7 mouse cellular contexts compared by ENCODE assay signal in the genomic region with DNA sequence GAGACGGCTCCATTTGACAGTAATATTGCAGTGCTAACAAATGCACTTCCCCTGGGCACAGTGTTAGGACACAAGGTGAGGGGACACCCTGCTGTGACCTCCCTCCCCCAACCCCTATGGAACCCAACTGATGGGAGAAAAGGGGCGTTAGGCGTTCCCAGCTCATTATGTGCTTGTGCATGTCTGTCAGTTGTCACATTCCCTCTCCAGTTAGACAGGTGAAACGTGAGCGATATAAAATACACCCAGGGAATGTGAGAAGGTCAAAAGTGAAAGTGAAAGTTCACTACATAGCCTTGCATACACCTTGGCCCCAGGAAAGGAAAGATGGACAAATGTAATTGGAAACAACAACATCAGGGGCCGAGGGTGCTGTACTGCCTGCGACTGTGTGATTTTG. TPM values are rescaled to one million over a fixed set of nuclear protein-coding genes. Genes with fewer than 3 reads are reported as not detected.
DNase-seq lines count a peak whose midpoint lies in the region; ATAC-seq and TF ChIP-seq lines count a peak whose summit lies in the region.

No protein-coding gene starts in this region.

- peak; percentile 18 for DNase-seq in retina, postnatal 1 day
- DNase-seq in retina, embryonic 14.5 days (ENCODE audit: low spot score), result no peak
- DNase-seq in large intestine, adult 2 months (ENCODE audit: low read depth, low spot score), result peak; percentile 47
- no peak for DNase-seq in layer of hippocampus, adult 9-10 months (ENCODE audit: low spot score)

- H3K27ac ChIP-seq in embryonic fibroblast, embryonic 13.5 days (ENCODE audit: insufficient read depth, low read length), result no peak overlapping the region
- no peak overlapping the region for H3K27ac ChIP-seq in neural tube, embryonic 15.5 days (replicated peaks)

- ATAC-seq in neural tube, embryonic 15.5 days (ENCODE audit: low FRiP score), result no peak
- ATAC-seq in frontal cortex, adult (ENCODE audit: low TSS enrichment), result no peak

- 16% methylated on average over 7 of the region's 7 CpGs for WGBS in large intestine, adult 2 months
- WGBS in neural tube, embryonic 15.5 days, result 40% methylated on average over 7 of the region's 7 CpGs

- H3K4me1 ChIP-seq in embryonic fibroblast, embryonic 13.5 days (ENCODE audit: control insufficient read depth, insufficient read depth, low read length), result no peaks in the 10 kb centered on the region
- H3K4me1 ChIP-seq in neural tube, embryonic 15.5 days, result peaks cover 28% of the 10 kb centered on the region

- peak overlapping the region; percentile 20 for H3K4me3 ChIP-seq in embryonic fibroblast, embryonic 13.5 days (ENCODE audit: insufficient read depth, low read length)
- H3K4me3 ChIP-seq in neural tube, embryonic 15.5 days (replicated peaks), result peak overlapping the region; percentile 98; the same call in 1 of the 2 replicates

- H3K27me3 ChIP-seq in neural tube, embryonic 15.5 days (replicated peaks), result peaks cover 22% of the 10 kb centered on the region

- H3K9ac ChIP-seq in neural tube, embryonic 15.5 days (replicated peaks), result no peak overlapping the region

- TF ChIP-seq CTCF in embryonic fibroblast, embryonic 13.5 days (IDR thresholded peaks at IDR 0.05; ENCODE audit: borderline replicate concordance, insufficient read depth, low read length), result no peak

- peak overlapping the region; percentile 73 for H3K4me2 ChIP-seq in neural tube, embryonic 15.5 days

- no peaks in the 10 kb centered on the region for H3K9me3 ChIP-seq in neural tube, embryonic 15.5 days (replicated peaks)

- H3K36me3 ChIP-seq in neural tube, embryonic 15.5 days, result no peaks in the 10 kb centered on the region; the same call in 1 of the 2 replicates

- TF ChIP-seq POLR2A in embryonic fibroblast, embryonic 13.5 days (IDR thresholded peaks at IDR 0.05; ENCODE audit: low read depth, low read length), result no peak

RNA-seq across cellular contexts. Expression of gene Car7, which starts 0.9 kb away (rescaled TPM):
- 0.58 and 0.84 TPM in 2 replicates for polyA plus RNA-seq in embryonic fibroblast, embryonic 13.5 days (2011; ENCODE audit: insufficient read length, low read depth, missing spikeins)
- polyA plus RNA-seq in large intestine, adult 2 months (2012; rRNA removed), result 1.4 and 1.9 TPM in 2 replicates
- polyA plus RNA-seq in neural tube, embryonic 15.5 days (2015; fragmentation: Nextera tagmentation; extraction: Ambion mirVana), result 3.0 and 3.3 TPM in 2 replicates

RNA-seq across cellular contexts. Expression of gene Nae1, which starts 0.9 kb away (rescaled TPM):
- polyA plus RNA-seq in embryonic fibroblast, embryonic 13.5 days (2011; ENCODE audit: insufficient read length, low read depth, missing spikeins), result 69.9 and 85.6 TPM in 2 replicates
- polyA plus RNA-seq in large intestine, adult 2 months (2012; rRNA removed), result 9.9 and 10.4 TPM in 2 replicates
- polyA plus RNA-seq in neural tube, embryonic 15.5 days (2015; fragmentation: Nextera tagmentation; extraction: Ambion mirVana), result 97.2 and 99.2 TPM in 2 replicates

RNA-seq across cellular contexts. Expression of gene Terb1, which starts 25.7 kb away (rescaled TPM):
- 0.25 and 0.33 TPM in 2 replicates for polyA plus RNA-seq in embryonic fibroblast, embryonic 13.5 days (2011; ENCODE audit: insufficient read length, low read depth, missing spikeins)
- polyA plus RNA-seq in large intestine, adult 2 months (2012; rRNA removed), result 0.02 and 0.04 TPM in 2 replicates
- polyA plus RNA-seq in neural tube, embryonic 15.5 days (2015; fragmentation: Nextera tagmentation; extraction: Ambion mirVana), result 0.59 and 0.97 TPM in 2 replicates

RNA-seq across cellular contexts. Expression of gene Pdp2, which starts 55.9 kb away (rescaled TPM):
- polyA plus RNA-seq in embryonic fibroblast, embryonic 13.5 days (2011; ENCODE audit: insufficient read length, low read depth, missing spikeins), result 4.0 and 5.1 TPM in 2 replicates
- 3.8 and 7.1 TPM in 2 replicates for polyA plus RNA-seq in large intestine, adult 2 months (2012; rRNA removed)
- polyA plus RNA-seq in neural tube, embryonic 15.5 days (2015; fragmentation: Nextera tagmentation; extraction: Ambion mirVana), result 18.4 and 19.7 TPM in 2 replicates

Comparison
In these comparisons a context has a peak if more than half of its experiments do, and no peak if none do; other contexts are left out.
1. DNase-seq: peak in retina, postnatal 1 day (single experiment) and large intestine, adult 2 months (single experiment); none in retina, embryonic 14.5 days (single experiment) and layer of hippocampus, adult 9-10 months (single experiment).